Mouse (Mus musculus): Measurements from ENCODE around the gene Klhl29. TPM values are rescaled to one million over a fixed set of nuclear protein-coding genes. Genes with fewer than 3 reads are reported as not detected.
A peak's percentile ranks its signal among the peaks of the same experiment; 100 is the strongest.

Klhl29 gene
- polyA plus RNA-seq, 1 experiment from 2014 or later: 2.3 TPM

DNA sequence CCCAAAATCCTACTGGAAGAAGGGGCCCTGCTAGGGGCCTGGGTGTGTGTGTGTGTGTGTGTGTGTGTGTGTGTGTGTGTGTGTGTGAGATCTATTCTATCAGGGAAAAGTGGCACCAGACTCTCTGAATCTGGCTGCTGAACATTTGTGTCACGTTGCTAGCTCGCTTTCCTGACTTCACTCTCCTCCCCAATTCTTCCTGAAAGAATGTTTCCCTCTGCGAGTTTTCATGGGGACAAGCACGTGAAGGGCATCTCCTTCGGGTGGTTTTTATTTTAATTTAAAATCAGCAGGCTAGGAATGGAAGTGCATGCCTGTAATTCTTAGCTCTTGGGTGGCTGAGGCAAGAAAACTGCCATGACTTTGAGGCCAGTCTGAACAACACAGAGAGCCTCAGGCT is 172.1 kb downstream of the Klhl29 start:
- no peak overlapping the region for H3K4me3 ChIP-seq
- 53% methylated on average over 5 of the region's 5 CpGs for WGBS
- H3K9me3 ChIP-seq: no peaks in the 10 kb centered on the region
- no peak overlapping the region for H3K27ac ChIP-seq
- peaks cover 12% of the 10 kb centered on the region; the same call in 1 of the 2 replicates for H3K36me3 ChIP-seq
- H3K27me3 ChIP-seq: no peaks in the 10 kb centered on the region
- no peak overlapping the region for H3K9ac ChIP-seq
- peaks cover 30% of the 10 kb centered on the region for H3K4me1 ChIP-seq
- no peak overlapping the region for H3K4me2 ChIP-seq (replicated peaks)
- no peak for ATAC-seq (ENCODE audit: low FRiP score, low read depth)

DNA sequence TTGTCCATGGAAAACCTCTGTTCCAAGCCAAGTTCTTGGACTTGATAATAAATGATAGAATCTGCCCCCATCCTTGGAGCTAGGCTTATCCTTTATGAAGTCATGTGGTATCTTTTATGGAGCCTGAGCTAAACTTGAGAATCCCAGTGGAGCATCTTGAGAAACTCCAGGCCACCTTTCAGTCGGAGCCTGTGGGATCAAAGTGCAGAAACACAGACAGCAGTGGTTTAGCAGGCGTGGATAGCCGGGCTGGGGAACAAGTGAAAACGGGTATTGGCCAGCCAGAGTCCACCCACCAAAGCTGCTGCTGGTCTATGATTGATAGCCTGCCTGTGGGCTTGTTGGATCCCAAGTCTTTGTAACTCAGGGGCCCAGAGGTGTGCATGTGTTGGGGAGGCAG is 177.2 kb downstream of the Klhl29 start:
- Histone ChIP-seq H3K36me3 (0 out of 2 replicates have a peak, but pooled peaks cover 5% of the 10 kb centered on the region), H3K4me3 (no peak overlapping the region), H3K27me3 (no peaks in the 10 kb centered on the region), H3K9me3 (no peaks in the 10 kb centered on the region), H3K4me2 (replicated peaks) (no peak overlapping the region), H3K27ac (no peak overlapping the region), H3K9ac (no peak overlapping the region), H3K4me1 (peaks cover 25% of the 10 kb centered on the region)
- WGBS: 21% methylated on average over 4 of the region's 4 CpGs
- no peak for ATAC-seq (ENCODE audit: low FRiP score, low read depth)

DNA sequence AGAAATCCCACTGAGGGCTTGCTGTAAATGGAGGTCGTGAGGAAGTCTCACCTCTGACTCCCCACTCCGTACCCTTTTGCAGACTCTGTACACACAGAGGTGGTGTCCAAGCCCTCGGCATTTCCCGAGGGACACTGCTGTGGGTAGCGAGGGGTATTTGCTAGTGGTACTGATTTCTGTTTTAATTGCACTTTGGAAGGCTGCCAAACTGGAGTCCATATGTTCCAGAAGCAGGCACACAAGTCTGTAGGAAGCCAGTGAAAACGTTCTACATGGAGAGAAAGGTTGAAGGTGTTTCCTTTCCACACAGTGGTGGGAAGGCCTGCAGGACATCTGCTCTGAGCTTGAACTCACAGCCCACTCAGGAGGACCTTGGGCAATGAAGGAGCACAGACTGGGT is 181.3 kb downstream of the Klhl29 start:
- no peaks in the 10 kb centered on the region for H3K27me3 ChIP-seq
- no peaks in the 10 kb centered on the region for H3K36me3 ChIP-seq
- H3K4me3 ChIP-seq: no peak overlapping the region
- H3K27ac ChIP-seq: peak overlapping the region; percentile 40; the same call in 1 of the 2 replicates
- 24% methylated on average over 6 of the region's 6 CpGs for WGBS
- H3K9ac ChIP-seq: no peak overlapping the region
- no peaks in the 10 kb centered on the region for H3K9me3 ChIP-seq
- no peak for ATAC-seq (ENCODE audit: low FRiP score, low read depth)
- H3K4me2 ChIP-seq (replicated peaks): no peak overlapping the region
- H3K4me1 ChIP-seq: peaks cover 58% of the 10 kb centered on the region

DNA sequence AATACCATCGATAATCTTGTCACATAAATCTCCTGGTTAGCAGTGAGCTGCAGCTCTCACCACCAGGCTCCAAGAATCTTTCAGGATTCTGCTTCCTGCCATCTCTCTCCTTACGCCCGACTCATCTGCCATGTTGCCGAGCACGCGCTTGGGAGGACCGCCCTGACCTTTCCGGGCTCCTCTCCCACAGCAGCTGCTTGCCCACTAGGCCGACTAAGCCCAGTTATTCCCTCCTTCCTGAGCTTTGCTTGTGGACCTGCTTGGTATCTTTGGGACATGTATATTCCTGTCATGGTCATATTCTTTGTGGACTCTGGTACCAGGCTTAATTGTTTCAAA is 183.1 kb downstream of the Klhl29 start:
- peak overlapping the region; percentile 41 for H3K4me2 ChIP-seq (replicated peaks)
- H3K9ac ChIP-seq: no peak overlapping the region
- no peak; the same call in 1 of the 2 replicates for ATAC-seq (ENCODE audit: low FRiP score, low read depth)
- H3K4me3 ChIP-seq: no peak overlapping the region
- peak overlapping the region; percentile 70; the same call in 1 of the 2 replicates for H3K27ac ChIP-seq
- no peaks in the 10 kb centered on the region for H3K27me3 ChIP-seq
- peaks cover 71% of the 10 kb centered on the region for H3K4me1 ChIP-seq
- no peaks in the 10 kb centered on the region for H3K36me3 ChIP-seq
- no peaks in the 10 kb centered on the region for H3K9me3 ChIP-seq
- 46% methylated on average over 9 of the region's 9 CpGs for WGBS

DNA sequence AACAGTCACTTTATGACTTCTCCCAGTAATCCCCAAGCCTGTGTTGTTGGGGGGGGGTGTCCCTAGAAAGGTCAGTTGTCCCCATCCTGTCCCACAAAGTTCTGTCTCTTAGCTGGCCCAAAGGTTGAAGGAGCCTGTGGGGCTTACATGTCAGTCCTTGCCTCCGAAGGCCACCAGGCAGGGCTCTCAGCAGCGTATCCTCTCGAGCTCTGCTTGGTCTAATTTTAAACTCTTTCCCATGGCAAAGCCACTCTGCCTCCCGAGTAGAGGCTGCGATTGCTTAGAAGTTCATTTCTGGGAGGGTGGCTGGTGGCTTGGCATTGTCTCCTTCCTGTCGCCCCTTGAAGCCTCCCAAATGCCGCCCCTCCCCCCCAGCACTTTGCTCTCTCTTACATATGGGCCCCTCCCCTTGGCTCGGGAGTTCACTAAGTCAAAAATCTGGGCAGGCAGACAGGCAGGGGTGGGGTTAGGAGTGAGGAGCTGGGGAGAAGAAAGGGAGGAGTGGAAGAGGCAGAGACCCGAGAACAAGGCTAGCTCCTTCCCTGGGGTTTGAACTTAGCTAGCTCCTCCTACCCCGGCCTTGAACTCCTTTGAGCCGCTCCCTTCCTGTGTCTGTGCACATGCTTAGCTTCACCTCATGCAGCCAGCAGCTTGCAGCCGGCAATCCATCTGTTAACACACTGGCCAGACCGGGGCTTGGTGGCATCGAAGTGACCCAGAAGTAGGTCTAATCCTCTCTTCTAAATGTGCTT is 183.7 kb downstream of the Klhl29 start:
- H3K9ac ChIP-seq: no peak overlapping the region

DNA sequence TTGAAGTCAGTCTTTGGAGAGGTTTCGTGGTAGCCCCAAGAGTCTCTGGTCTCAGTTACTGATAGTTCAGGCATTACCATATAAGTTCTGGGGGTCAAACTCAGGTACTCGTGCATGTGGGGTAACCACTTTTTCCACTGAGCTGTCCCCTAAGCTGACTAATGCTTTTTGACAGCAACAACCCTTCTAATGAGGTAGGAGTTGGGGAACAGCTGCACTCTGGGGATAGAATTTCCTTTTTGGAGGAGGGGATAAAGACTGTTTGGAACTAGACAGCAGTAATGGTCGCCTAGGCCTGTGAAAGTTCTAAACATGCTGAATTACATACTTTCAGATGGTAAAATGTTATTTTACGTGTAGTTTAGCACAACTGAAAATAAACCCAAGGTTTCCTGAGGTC is 184.3 kb downstream of the Klhl29 start:
- Histone ChIP-seq H3K4me1 (peaks cover 81% of the 10 kb centered on the region), H3K27ac (peak overlapping the region; percentile 70; the same call in 1 of the 2 replicates)

More for the DNA sequence above, 183.7 kb downstream of the Klhl29 start:
- Histone ChIP-seq H3K27me3 (no peaks in the 10 kb centered on the region), H3K4me2 (replicated peaks) (peak overlapping the region; percentile 41), H3K9me3 (no peaks in the 10 kb centered on the region), H3K4me1 (peaks cover 75% of the 10 kb centered on the region), H3K4me3 (no peak overlapping the region), H3K27ac (peak overlapping the region; percentile 70; the same call in 1 of the 2 replicates), H3K36me3 (no peaks in the 10 kb centered on the region)
- 6% methylated on average over 14 of the region's 14 CpGs for WGBS
- peak; percentile 45; the same call in 1 of the 2 replicates for ATAC-seq (ENCODE audit: low FRiP score, low read depth)

DNA sequence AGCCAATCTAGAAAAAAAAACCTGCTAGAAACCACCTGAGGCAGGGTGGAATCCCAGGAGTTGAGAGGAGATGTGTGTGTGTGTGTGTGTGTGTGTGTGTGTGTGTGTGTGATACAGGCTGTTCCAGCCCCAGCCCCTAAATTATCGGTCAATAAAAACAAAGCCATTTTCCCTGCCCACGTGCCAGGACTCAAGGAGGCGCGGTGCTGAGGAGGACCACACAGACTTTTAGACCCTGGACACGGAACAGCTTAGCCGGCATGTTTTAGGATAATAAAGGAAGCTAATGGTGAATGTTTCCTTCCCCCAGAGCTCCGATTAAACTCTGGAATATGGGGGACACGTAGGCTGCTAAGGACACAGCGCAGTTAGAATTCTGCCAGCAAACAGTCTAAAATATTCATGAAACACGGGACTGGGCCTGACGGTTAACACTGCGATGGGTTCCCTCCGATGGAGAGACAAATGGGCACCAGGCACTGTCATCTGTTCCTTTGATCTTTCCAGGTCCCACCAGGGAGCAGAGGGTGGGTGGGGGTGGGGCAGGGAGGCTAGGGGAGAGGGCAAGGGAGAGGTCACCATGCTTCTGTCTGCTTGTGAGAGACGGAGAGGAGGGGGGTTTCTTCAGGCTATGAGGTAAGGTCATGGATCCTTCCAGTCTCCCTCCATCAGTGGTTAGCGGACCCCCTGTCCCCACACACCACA is 185.9 kb downstream of the Klhl29 start:
- WGBS: 23% methylated on average over 15 of the region's 15 CpGs
- Histone ChIP-seq H3K4me1 (peaks cover 76% of the 10 kb centered on the region), H3K9ac (no peak overlapping the region), H3K4me2 (replicated peaks) (no peak overlapping the region; the same call in 1 of the 2 replicates), H3K27ac (no peak overlapping the region; the same call in 1 of the 2 replicates), H3K27me3 (no peaks in the 10 kb centered on the region), H3K9me3 (no peaks in the 10 kb centered on the region), H3K4me3 (no peak overlapping the region), H3K36me3 (no peaks in the 10 kb centered on the region)
- ATAC-seq (ENCODE audit: low FRiP score, low read depth): no peak

More for the DNA sequence above, 184.3 kb downstream of the Klhl29 start:
- peak overlapping the region; percentile 41; the same call in 1 of the 2 replicates for H3K4me2 ChIP-seq (replicated peaks)
- H3K4me3 ChIP-seq: no peak overlapping the region
- ATAC-seq (ENCODE audit: low FRiP score, low read depth): no peak
- no peak overlapping the region for H3K9ac ChIP-seq
- no peaks in the 10 kb centered on the region for H3K36me3 ChIP-seq
- H3K27me3 ChIP-seq: no peaks in the 10 kb centered on the region
- 44% methylated on average over 4 of the region's 4 CpGs for WGBS
- H3K9me3 ChIP-seq: no peaks in the 10 kb centered on the region

DNA sequence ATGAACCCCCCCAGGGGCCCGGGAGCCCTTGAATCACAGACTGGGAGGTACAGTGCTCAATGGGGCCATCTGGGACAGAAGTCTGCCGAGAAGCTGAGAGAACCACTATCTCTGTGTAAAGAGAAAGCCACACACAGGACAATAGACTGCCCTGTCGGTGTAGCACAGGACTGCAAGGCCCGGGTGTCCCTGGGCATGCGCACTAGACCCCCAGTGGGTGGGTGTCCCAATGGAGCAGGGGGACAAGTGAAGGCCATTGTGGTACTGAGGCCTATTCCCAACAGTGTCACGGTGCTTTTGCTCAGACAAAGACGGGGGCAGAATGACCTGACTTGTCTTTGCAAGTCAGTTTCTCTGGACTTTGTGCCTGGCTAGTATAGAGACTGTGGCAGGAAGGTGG is 186.6 kb downstream of the Klhl29 start:
- Histone ChIP-seq H3K27me3 (no peaks in the 10 kb centered on the region), H3K9ac (peak overlapping the region; percentile 35; the same call in 1 of the 2 replicates), H3K4me3 (no peak overlapping the region), H3K4me1 (peaks cover 71% of the 10 kb centered on the region), H3K9me3 (no peaks in the 10 kb centered on the region), H3K4me2 (replicated peaks) (no peak overlapping the region), H3K27ac (peak overlapping the region; percentile 22; the same call in 1 of the 2 replicates), H3K36me3 (no peaks in the 10 kb centered on the region)
- 55% methylated on average over 7 of the region's 7 CpGs for WGBS
- no peak for ATAC-seq (ENCODE audit: low FRiP score, low read depth)

DNA sequence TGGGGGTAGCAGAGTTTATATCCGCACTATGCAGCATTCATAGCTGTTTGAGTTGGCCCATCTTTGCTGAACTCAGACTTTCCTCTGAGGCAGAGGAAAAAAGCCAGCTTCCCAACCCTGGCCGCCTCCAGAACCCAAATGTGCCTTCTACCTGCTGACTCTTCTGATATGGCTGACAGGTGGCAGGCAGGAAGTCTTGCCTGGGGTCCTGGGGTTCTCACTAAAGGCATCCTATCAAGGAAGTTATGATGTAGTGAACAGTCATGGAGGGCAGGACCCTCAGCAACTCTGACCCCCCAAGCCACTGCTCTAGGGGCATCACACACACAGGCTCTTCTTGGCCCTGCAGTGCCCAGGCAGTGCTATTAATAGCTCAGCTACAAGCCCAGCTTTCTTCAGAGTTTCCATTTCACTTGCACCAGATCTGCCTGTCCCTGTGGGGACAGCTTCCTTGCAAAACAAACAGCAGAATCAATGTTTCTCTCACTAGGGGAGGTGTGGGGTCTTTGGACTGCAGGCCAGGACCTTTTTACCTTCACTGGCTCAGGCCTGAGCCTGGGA is 187.6 kb downstream of the Klhl29 start:
- H3K4me1 ChIP-seq: peaks cover 69% of the 10 kb centered on the region
- no peak overlapping the region for H3K4me2 ChIP-seq (replicated peaks)
- no peak overlapping the region for H3K4me3 ChIP-seq
- WGBS: 85% methylated on average over 2 of the region's 2 CpGs
- peak overlapping the region; percentile 85 for H3K27ac ChIP-seq
- no peaks in the 10 kb centered on the region for H3K27me3 ChIP-seq
- no peak for ATAC-seq (ENCODE audit: low FRiP score, low read depth)
- no peak overlapping the region for H3K9ac ChIP-seq
- no peaks in the 10 kb centered on the region for H3K36me3 ChIP-seq
- no peaks in the 10 kb centered on the region for H3K9me3 ChIP-seq

DNA sequence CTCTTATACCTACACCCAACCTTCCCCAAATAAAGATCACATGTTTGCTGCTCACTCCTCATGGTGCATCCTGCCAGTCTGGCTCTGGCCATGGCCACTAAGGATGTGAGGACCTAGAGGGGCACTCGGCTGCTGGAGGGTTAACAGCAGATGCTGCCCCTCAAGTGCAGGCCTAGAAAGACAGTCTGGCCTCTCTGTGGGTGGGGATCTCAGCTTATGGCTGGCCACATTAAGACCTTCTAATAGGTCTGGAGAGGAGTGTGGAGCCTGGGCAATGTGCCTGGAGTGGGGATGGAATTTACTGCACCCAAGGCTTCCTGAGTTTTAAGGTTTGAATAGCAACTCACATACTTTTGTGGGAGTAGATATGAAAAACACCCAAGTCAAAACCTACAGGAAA is 188.8 kb downstream of the Klhl29 start:
- peak; percentile 66; the same call in 1 of the 2 replicates for ATAC-seq (ENCODE audit: low FRiP score, low read depth)
- no peak overlapping the region for H3K4me2 ChIP-seq (replicated peaks)
- 20% methylated on average over 1 of the region's 1 CpGs for WGBS
- peak overlapping the region; percentile 85 for H3K27ac ChIP-seq
- no peaks in the 10 kb centered on the region for H3K27me3 ChIP-seq
- H3K36me3 ChIP-seq: no peaks in the 10 kb centered on the region
- H3K9ac ChIP-seq: peak overlapping the region; percentile 4; the same call in 1 of the 2 replicates
- no peaks in the 10 kb centered on the region for H3K9me3 ChIP-seq
- H3K4me1 ChIP-seq: peaks cover 65% of the 10 kb centered on the region
- H3K4me3 ChIP-seq: no peak overlapping the region

DNA sequence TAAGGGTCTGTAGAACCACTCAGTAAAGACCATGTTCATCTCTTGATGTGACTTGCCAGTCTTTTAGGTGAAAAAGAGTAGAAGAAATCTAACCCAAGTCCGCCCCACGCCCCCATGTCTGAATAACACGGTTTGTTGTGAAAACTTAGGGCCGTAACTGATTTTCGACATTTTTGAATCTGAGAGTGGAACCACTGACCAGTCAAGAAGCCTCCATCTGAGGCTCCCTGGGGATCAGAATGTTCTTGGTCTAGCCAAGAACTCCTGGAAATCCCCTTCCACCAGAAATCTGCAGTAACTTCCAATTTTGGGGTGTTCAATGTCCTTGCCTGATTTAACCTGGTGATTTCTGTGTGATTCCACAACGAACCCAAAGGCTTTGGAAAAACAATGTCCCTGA is 189.9 kb downstream of the Klhl29 start:
- no peaks in the 10 kb centered on the region for H3K9me3 ChIP-seq
- no peak overlapping the region for H3K27ac ChIP-seq
- H3K36me3 ChIP-seq: no peaks in the 10 kb centered on the region
- peaks cover 56% of the 10 kb centered on the region for H3K4me1 ChIP-seq
- H3K27me3 ChIP-seq: no peaks in the 10 kb centered on the region
- no peak overlapping the region for H3K9ac ChIP-seq
- WGBS: 89% methylated on average over 6 of the region's 6 CpGs
- ATAC-seq (ENCODE audit: low FRiP score, low read depth): no peak
- no peak overlapping the region for H3K4me2 ChIP-seq (replicated peaks)
- no peak overlapping the region for H3K4me3 ChIP-seq

DNA sequence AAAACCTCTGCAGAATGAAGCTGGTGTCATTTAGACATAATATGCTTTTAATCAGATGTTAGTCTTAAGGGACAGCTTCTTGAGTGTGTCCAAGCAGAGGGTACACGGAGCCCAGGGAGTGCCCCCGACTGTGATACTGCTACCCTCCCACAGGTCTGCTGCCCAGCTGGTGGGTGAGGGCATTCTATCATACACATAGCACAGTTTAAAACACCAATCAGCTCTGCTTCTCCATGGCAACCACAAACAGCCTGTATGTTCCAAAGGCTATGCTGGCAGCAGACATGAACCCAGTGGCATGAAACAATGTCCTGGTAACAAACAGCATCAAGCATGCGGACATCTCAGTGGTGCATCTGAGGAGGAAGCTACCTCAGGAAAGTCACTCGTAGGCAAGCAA is 192.9 kb downstream of the Klhl29 start:
- no peaks in the 10 kb centered on the region for H3K36me3 ChIP-seq
- no peaks in the 10 kb centered on the region for H3K9me3 ChIP-seq
- H3K27ac ChIP-seq: no peak overlapping the region
- H3K4me1 ChIP-seq: peaks cover 27% of the 10 kb centered on the region
- no peak overlapping the region for H3K4me3 ChIP-seq
- H3K9ac ChIP-seq: no peak overlapping the region
- WGBS: 89% methylated on average over 4 of the region's 4 CpGs
- no peak overlapping the region for H3K4me2 ChIP-seq (replicated peaks)
- no peaks in the 10 kb centered on the region for H3K27me3 ChIP-seq
- ATAC-seq (ENCODE audit: low FRiP score, low read depth): no peak
